Mouse (Mus musculus) left cerebral cortex, adult 2 months (tissue): ENCODE data around the gene Foxp1. TPM values are rescaled to one million over a fixed set of nuclear protein-coding genes. Genes with fewer than 3 reads are reported as not detected.

ENCODE experiments used
- DNase-seq, 2 experiments: peaks; one replicate each; pipeline ENCODE4 v3.0.0; 2021 to 2022; ENCODE audit warnings: low spot score in 2 of 2, mixed read lengths in 1 of 2; ENCODE audit errors: extremely low spot score in 1 of 2
- H3K27ac ChIP-seq: fragments of 200-600 bp; 2 replicates; pipeline ENCODE4 v1.8.1; 2022
- H3K4me3 ChIP-seq: fragments of 200-600 bp; 2 replicates; pipeline ENCODE4 v1.8.1; 2022
- CTCF ChIP-seq: fragments of 200-600 bp; IDR thresholded peaks from 2 replicates; pipeline ENCODE4 v1.8.1; 2022; ENCODE audit warnings: antibody characterized with exemption, mild to moderate bottlenecking, moderate library complexity
- intact Hi-C: fragments of 180-260 bp; cut with DNase I; formaldehyde crosslinking; loops from one replicate; pipeline ENCODE4 v1.15.1; 2025
- total RNA-seq, 2 experiments: library from RNA; stranded (reverse); gene quantifications; 2 replicates each; pipeline ENCODE4 v1.2.3; 2021

Foxp1 gene
- total RNA-seq, 2 experiments from 2014 or later: 133 to 139 TPM

GRCm38 (mm10) chr6:99492937-99493336 is 29.6 kb downstream of the Foxp1 start:
- intact Hi-C loops: no loop called here
- no peak overlapping the region for H3K4me3 ChIP-seq
- H3K27ac ChIP-seq: no peak overlapping the region
- DNase-seq: no peak
- TF ChIP-seq CTCF: no peak; the same call in 1 of the 2 replicates

- peak overlapping the region; percentile 50; the same call in 1 of the 2 replicates for H3K27ac ChIP-seq
- intact Hi-C loops: no loop called here
- DNase-seq: no peak
- TF ChIP-seq CTCF: no peak
- H3K4me3 ChIP-seq: no peak overlapping the region
These were observed 30.5 kb downstream of the Foxp1 start for GRCm38 (mm10) chr6:99491979-99492544.

DNA sequence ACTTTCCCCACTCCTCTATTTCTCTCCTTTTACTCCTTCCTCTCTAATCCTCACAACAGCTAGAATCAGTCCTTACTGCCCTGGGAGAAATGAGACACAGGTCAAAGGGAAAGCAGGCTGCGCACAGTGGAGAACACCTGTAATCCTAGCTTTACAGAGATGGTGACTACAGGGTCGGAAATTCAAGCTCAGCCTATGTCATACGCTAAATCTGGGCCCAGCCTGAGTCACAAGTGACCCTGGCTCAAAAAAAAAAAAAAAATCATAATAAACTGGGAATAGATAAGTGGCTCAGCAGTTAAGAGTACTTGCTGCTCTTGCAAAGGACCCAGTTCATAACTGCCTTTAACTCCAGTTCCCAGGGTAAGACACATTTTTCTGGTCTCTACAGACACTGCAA is 31.4 kb downstream of the Foxp1 start:
- intact Hi-C loops: no loop called here
- Histone ChIP-seq H3K4me3 (no peak overlapping the region), H3K27ac (no peak overlapping the region)
- no peak for TF ChIP-seq CTCF
- DNase-seq: no peak

- no peak overlapping the region for H3K27ac ChIP-seq
- no peak for TF ChIP-seq CTCF
- intact Hi-C loops: no loop called here
These were observed 32.4 kb downstream of the Foxp1 start for GRCm38 (mm10) chr6:99489900-99490648.

DNA sequence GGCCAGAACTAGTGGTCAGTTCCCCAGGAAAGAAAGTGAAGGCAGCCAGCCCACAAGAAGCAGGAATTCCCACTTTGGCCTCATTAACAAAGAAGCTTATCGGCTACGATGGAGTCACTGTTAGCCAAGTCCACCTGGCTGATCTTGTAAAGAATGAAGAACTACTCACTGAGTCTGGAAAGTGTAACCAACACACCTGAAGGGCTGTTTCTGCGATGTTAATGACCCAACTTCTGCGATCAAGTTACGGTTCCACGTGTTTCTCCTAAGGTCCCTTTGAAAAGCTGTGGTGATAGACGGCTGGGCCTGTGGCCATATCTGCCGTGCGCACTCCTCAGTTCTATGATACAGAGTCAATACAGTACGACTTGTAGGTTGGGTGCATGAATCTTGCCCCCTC is 33.1 kb downstream of the Foxp1 start:
- Histone ChIP-seq H3K4me3 (no peak overlapping the region), H3K27ac (no peak overlapping the region)
- DNase-seq: no peak
- intact Hi-C loops: no loop called here
- no peak for TF ChIP-seq CTCF

More at GRCm38 (mm10) chr6:99489900-99490648, 32.4 kb downstream of the Foxp1 start:
- H3K4me3 ChIP-seq: no peak overlapping the region
- DNase-seq: no peak

DNA sequence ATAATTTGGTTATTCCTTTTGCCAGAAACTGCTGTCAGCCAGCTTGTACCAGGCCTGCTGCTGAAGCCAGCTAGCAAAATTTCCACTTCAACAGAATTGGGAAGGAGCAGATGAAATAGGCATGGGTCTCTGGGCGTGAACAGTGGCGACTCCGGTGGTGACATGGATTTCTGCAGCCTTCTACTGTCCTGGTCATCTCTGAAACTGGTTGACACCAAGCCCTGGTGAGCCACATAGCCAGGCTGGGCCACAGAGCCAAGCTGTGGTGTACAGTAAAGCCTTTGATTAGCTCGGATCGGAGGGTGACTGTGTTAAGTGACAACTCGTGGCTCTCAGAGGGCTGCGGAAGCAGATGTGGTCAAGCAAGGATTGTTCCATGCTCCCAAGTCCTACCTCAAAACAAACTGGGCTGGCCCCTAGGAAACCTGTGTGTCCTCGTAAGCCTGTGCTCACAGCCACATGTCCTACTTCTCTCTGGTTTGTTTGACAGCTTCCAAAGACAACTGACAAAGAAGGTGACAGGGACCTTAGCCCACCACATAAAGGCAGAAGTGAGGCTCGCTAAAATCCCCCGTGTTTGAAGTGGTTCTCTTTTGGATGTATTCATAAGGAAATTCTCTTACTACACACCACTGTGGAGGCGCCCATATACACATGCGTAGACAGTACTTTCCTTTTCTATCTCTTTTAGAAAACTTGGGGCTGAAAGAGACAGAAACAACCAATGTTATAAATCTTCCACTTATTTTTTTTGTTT is 36.5 kb downstream of the Foxp1 start:
- Histone ChIP-seq H3K4me3 (no peak overlapping the region), H3K27ac (peak overlapping the region; percentile 70)
- peak in 1 of 2 experiments; percentile 30 for DNase-seq
- intact Hi-C loops: loop anchor here (2.0 kb wide), 1 partner anchor 37 kb away; the partner anchor contains the start of gene Foxp1
- TF ChIP-seq CTCF: peak; percentile 21

DNA sequence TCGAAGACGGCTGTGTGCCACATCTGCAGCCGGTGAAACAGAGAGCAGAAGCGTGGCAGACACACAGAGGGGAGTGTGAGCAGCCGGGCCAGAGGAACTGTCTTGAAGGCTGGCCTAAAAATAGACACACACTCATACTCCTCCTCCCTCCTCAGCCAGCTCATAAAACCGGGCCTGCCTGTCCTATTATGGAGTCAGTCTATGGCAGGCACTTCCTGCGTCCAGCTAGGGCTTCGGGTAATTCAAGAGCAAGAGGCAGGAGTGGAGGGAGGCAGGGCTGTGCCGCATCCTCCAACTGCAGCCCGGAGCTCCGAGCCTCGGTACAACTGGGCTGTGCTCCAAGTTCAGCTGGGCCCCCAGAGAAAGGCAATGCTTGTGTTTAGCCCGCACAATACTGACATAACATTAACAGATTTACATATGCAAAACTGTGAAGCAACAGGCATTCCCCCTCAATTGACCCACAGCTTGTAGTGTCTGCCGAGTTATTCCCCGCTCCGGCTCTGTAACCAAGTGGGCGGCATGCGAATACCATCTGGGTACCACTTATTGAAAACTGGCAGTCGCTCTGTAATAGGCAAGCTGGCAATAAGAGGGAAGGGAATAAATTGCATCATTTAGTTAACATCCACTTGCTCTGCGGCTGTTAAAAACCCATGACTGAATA is 37.2 kb downstream of the Foxp1 start:
- peak; percentile 52 to 62 for DNase-seq
- intact Hi-C loops: loop anchor here (2.0 kb wide), 1 partner anchor 37 kb away; the partner anchor contains the start of gene Foxp1
- Histone ChIP-seq H3K27ac (peak overlapping the region; percentile 70), H3K4me3 (peak overlapping the region; percentile 18)
- no peak for TF ChIP-seq CTCF

GRCm38 (mm10) chr6:99484884-99485216 is 37.7 kb downstream of the Foxp1 start:
- intact Hi-C loops: loop anchor here (2.0 kb wide), 1 partner anchor 38 kb away; the partner anchor contains the start of gene Foxp1
- Histone ChIP-seq H3K4me3 (peak overlapping the region; percentile 18), H3K27ac (peak overlapping the region; percentile 70)
- DNase-seq: no peak
- no peak for TF ChIP-seq CTCF

GRCm38 (mm10) chr6:99484197-99484725 is 38.3 kb downstream of the Foxp1 start:
- intact Hi-C loops: loop anchor here (2.0 kb wide), 1 partner anchor 39 kb away; the partner anchor contains the start of gene Foxp1
- no peak overlapping the region; the same call in 1 of the 2 replicates for H3K27ac ChIP-seq
- TF ChIP-seq CTCF: no peak
- no peak for DNase-seq
- no peak overlapping the region for H3K4me3 ChIP-seq

DNA sequence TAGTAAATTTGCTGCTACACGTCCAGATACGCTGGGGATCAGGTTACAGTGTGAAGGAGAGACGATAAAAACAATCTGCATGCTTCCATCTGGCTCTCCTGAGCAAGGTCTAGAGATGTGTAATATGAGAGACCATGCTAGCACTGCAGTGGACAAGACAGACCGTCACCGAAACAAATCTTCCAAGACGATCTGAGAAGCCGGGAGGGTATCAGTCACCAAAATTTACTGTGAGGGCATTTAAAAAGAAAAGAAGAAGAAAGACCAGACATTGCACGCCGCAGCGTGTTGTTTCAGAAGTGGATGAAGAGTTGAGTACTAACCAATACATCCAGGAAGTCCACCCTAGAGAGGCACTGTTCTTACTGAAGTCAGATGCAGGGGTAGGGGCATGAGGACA is 39.0 kb downstream of the Foxp1 start:
- intact Hi-C loops: no loop called here
- Histone ChIP-seq H3K4me3 (no peak overlapping the region), H3K27ac (no peak overlapping the region)
- no peak for DNase-seq
- no peak for TF ChIP-seq CTCF

DNA sequence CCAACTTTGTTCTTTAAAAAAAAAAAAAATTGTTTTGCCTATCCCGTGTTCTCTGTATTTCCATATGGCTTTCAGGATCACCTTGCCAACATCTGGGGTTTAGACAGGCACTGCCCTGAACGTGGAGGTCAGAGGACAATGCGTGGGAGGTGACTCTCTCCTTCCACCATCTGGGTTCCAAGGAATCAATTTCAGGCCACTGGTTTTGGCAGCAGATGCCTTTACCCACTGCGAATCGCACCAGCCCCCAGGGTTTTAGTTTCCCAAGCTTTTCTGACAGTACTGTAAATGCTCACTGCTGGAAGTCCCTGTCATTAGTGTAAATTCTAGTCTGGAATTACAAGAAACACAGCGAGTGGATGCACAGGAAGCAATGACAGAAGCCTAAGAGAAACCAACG is 41.0 kb downstream of the Foxp1 start:
- no peak overlapping the region for H3K27ac ChIP-seq
- no peak overlapping the region for H3K4me3 ChIP-seq
- intact Hi-C loops: no loop called here
- TF ChIP-seq CTCF: no peak
- no peak for DNase-seq
